Mouse (Mus musculus) kidney, embryonic 15.5 days (tissue): ENCODE measurements around the gene Aunip. TPM values are rescaled to one million over a fixed set of nuclear protein-coding genes. Genes with fewer than 3 reads are reported as not detected.
"Not testable (repeated sequence)": the region's sequence is repeated elsewhere in the genome, so short reads cannot be mapped to it uniquely, and the experiment has no call there.

Experiments
- ATAC-seq: fragments of 200-750 bp; cut with Nextera tagmentation; replicated peaks from 2 replicates; pipeline ENCODE4 v1.8.0; 2017; ENCODE audit warnings: moderate TSS enrichment; ENCODE audit not compliant: low FRiP score
- H3K27ac ChIP-seq: fragments of 300-500 bp; sonication (generic); 2 replicates; pipeline ENCODE4 v1.5.1; 2015; ENCODE audit warnings: mild to moderate bottlenecking, inconsistent platforms
- H3K27me3 ChIP-seq: fragments of 300-500 bp; sonication (generic); 2 replicates; pipeline ENCODE4 v1.6.1; 2015; ENCODE audit warnings: inconsistent platforms
- H3K36me3 ChIP-seq: fragments of 300-500 bp; sonication (generic); 2 replicates; pipeline ENCODE4 v1.6.1; 2015; ENCODE audit warnings: inconsistent platforms
- H3K4me1 ChIP-seq: fragments of 300-500 bp; sonication (generic); 2 replicates; pipeline ENCODE4 v1.6.1; 2015; ENCODE audit warnings: inconsistent platforms
- H3K4me2 ChIP-seq: fragments of 300-500 bp; sonication (generic); 2 replicates; pipeline ENCODE4 v1.6.1; 2015; ENCODE audit warnings: moderate library complexity, mild to moderate bottlenecking, inconsistent platforms
- H3K4me3 ChIP-seq: fragments of 300-500 bp; sonication (generic); replicated peaks from 2 replicates; pipeline ENCODE4 v1.5.1; 2015; ENCODE audit warnings: mild to moderate bottlenecking, inconsistent platforms
- H3K9ac ChIP-seq: fragments of 300-500 bp; sonication (generic); 2 replicates; pipeline ENCODE4 v1.6.1; 2015; ENCODE audit warnings: mild to moderate bottlenecking, inconsistent platforms
- H3K9me3 ChIP-seq: fragments of 300-500 bp; sonication (generic); replicated peaks from 2 replicates; pipeline ENCODE4 v1.6.1; 2016; ENCODE audit warnings: inconsistent platforms
- WGBS: fragments of 180-500 bp; shearing (Covaris S2); methylation state at CpG from one replicate; pipeline ENCODE4 v1.1.7; 2015; ENCODE audit warnings: mixed read lengths; 5-methylcytosine and 5-hydroxymethylcytosine counted together
- polyA plus RNA-seq: library from polyadenylated mRNA; unstranded; fragments of >200 nt; fragmentation: Nextera tagmentation; extraction: Ambion mirVana; gene quantifications from 2 replicates; pipeline ENCODE4 v1.2.1, GENCODE M21; 2015

Gene Aunip
- polyA plus RNA-seq, 1 experiment from 2014 or later = 17.8 TPM

GRCm38 (mm10) chr4:134489986-134490665, 20.7 kb upstream of the Aunip start:
- Histone ChIP-seq H3K27me3 (no peaks in the 10 kb centered on the region), H3K9me3 (no peaks in the 10 kb centered on the region), H3K4me1 (peaks cover 6% of the 10 kb centered on the region), H3K4me2 (no peak overlapping the region), H3K36me3 (no peaks in the 10 kb centered on the region), H3K9ac (no peak overlapping the region), H3K27ac (no peak overlapping the region), H3K4me3 (no peak overlapping the region)
- 78% methylated on average over 11 of the region's 11 CpGs for WGBS
- ATAC-seq = no peak

GRCm38 (mm10) chr4:134491716-134492115, 19.1 kb upstream of the Aunip start:
- Histone ChIP-seq H3K4me2 (no peak overlapping the region), H3K36me3 (no peaks in the 10 kb centered on the region), H3K27ac (no peak overlapping the region), H3K27me3 (no peaks in the 10 kb centered on the region), H3K9me3 (no peaks in the 10 kb centered on the region), H3K4me3 (no peak overlapping the region), H3K9ac (no peak overlapping the region), H3K4me1 (peaks cover 20% of the 10 kb centered on the region)
- ATAC-seq = no peak; the same call in 1 of the 2 replicates
- WGBS = 63% methylated on average over 6 of the region's 6 CpGs

GRCm38 (mm10) chr4:134494161-134494560, 16.6 kb upstream of the Aunip start:
- 89% methylated on average over 6 of the region's 6 CpGs for WGBS
- peaks cover 33% of the 10 kb centered on the region for H3K4me1 ChIP-seq

GRCm38 (mm10) chr4:134494780-134495545, 15.8 kb upstream of the Aunip start:
- no peaks in the 10 kb centered on the region for H3K27me3 ChIP-seq
- no peak for ATAC-seq
- H3K4me2 ChIP-seq = no peak overlapping the region
- H3K9me3 ChIP-seq = no peaks in the 10 kb centered on the region
- H3K4me1 ChIP-seq = peaks cover 33% of the 10 kb centered on the region
- no peaks in the 10 kb centered on the region for H3K36me3 ChIP-seq
- H3K4me3 ChIP-seq = no peak overlapping the region
- H3K9ac ChIP-seq = no peak overlapping the region
- 58% methylated on average over 16 of the region's 16 CpGs for WGBS
- peak overlapping the region; percentile 34; the same call in 1 of the 2 replicates for H3K27ac ChIP-seq

More at GRCm38 (mm10) chr4:134494161-134494560, 16.6 kb upstream of the Aunip start:
- H3K9ac ChIP-seq, H3K4me2 ChIP-seq, H3K4me3 ChIP-seq, ATAC-seq, H3K27ac ChIP-seq, H3K9me3 ChIP-seq, H3K27me3 ChIP-seq, H3K36me3 ChIP-seq: not testable (repeated sequence)

- no peak overlapping the region for H3K9ac ChIP-seq
Observed at GRCm38 (mm10) chr4:134495546-134495923, 15.3 kb upstream of the Aunip start.

GRCm38 (mm10) chr4:134496595-134497210, 14.1 kb upstream of the Aunip start, which contains the start of gene Paqr7:
TSS of gene Paqr7 (plus strand) at chr4:134496697.
- H3K9ac ChIP-seq = peak within 1 kb of the TSS; percentile 66
- WGBS = 6% methylated on average over 35 of the region's 35 CpGs
- H3K9me3 ChIP-seq = no peaks in the 10 kb centered on the region
- H3K4me2 ChIP-seq = peak within 1 kb of the TSS; percentile 99
- H3K36me3 ChIP-seq = no peaks in the 10 kb centered on the region
- peak; percentile 66 for ATAC-seq
- H3K4me1 ChIP-seq = peaks cover 33% of the 10 kb centered on the region
- H3K4me3 ChIP-seq = peak within 1 kb of the TSS; percentile 57
- peak within 1 kb of the TSS; percentile 66 for H3K27ac ChIP-seq
- H3K27me3 ChIP-seq = no peaks in the 10 kb centered on the region

More at GRCm38 (mm10) chr4:134495546-134495923, 15.3 kb upstream of the Aunip start:
- Histone ChIP-seq H3K27ac (0 out of 2 replicates have a peak overlapping the region, but pooled peaks have one; percentile 34), H3K4me2 (no peak overlapping the region), H3K27me3 (no peaks in the 10 kb centered on the region), H3K4me3 (no peak overlapping the region), H3K4me1 (peaks cover 33% of the 10 kb centered on the region), H3K36me3 (no peaks in the 10 kb centered on the region), H3K9me3 (no peaks in the 10 kb centered on the region)
- ATAC-seq = no peak
- WGBS = 63% methylated on average over 5 of the region's 5 CpGs

- Histone ChIP-seq H3K9me3 (no peaks in the 10 kb centered on the region), H3K9ac (peak overlapping the region; percentile 66), H3K36me3 (no peaks in the 10 kb centered on the region), H3K27ac (peak overlapping the region; percentile 66; the same call in 1 of the 2 replicates), H3K4me3 (peak overlapping the region; percentile 57), H3K27me3 (no peaks in the 10 kb centered on the region), H3K4me2 (peak overlapping the region; percentile 99), H3K4me1 (peaks cover 33% of the 10 kb centered on the region)
- WGBS = 13% methylated on average over 6 of the region's 6 CpGs
- ATAC-seq = no peak
Observed at GRCm38 (mm10) chr4:134497223-134497622, 13.6 kb upstream of the Aunip start.

- Histone ChIP-seq H3K4me2 (0 out of 2 replicates have a peak overlapping the region, but pooled peaks have one; percentile 99), H3K9me3 (no peaks in the 10 kb centered on the region), H3K36me3 (no peaks in the 10 kb centered on the region), H3K4me3 (no peak overlapping the region), H3K4me1 (peaks cover 33% of the 10 kb centered on the region), H3K27ac (no peak overlapping the region), H3K27me3 (no peaks in the 10 kb centered on the region), H3K9ac (no peak overlapping the region)
- no peak for ATAC-seq
- 77% methylated on average over 12 of the region's 12 CpGs for WGBS
Observed at GRCm38 (mm10) chr4:134497986-134498731, 12.6 kb upstream of the Aunip start.

GRCm38 (mm10) chr4:134498983-134499382, 11.8 kb upstream of the Aunip start:
- H3K36me3 ChIP-seq, H3K27me3 ChIP-seq, H3K27ac ChIP-seq, ATAC-seq, H3K9me3 ChIP-seq, H3K4me3 ChIP-seq, H3K4me2 ChIP-seq, H3K9ac ChIP-seq: not testable (repeated sequence)
- peaks cover 33% of the 10 kb centered on the region for H3K4me1 ChIP-seq
- 86% methylated on average over 6 of the region's 6 CpGs for WGBS

GRCm38 (mm10) chr4:134501095-134501494, 9.7 kb upstream of the Aunip start:
- Histone ChIP-seq H3K36me3 (no peaks in the 10 kb centered on the region), H3K4me3 (no peak overlapping the region), H3K27me3 (no peaks in the 10 kb centered on the region), H3K4me1 (peaks cover 18% of the 10 kb centered on the region), H3K9ac (no peak overlapping the region), H3K9me3 (no peaks in the 10 kb centered on the region), H3K4me2 (no peak overlapping the region), H3K27ac (no peak overlapping the region)
- 96% methylated on average over 6 of the region's 6 CpGs for WGBS
- no peak for ATAC-seq

- Histone ChIP-seq H3K4me3 (no peak overlapping the region), H3K27me3 (no peaks in the 10 kb centered on the region), H3K4me1 (no peaks in the 10 kb centered on the region), H3K4me2 (no peak overlapping the region), H3K27ac (no peak overlapping the region), H3K9ac (no peak overlapping the region), H3K36me3 (no peaks in the 10 kb centered on the region), H3K9me3 (no peaks in the 10 kb centered on the region)
- no peak for ATAC-seq
- WGBS = 75% methylated on average over 4 of the region's 4 CpGs
Observed at GRCm38 (mm10) chr4:134503686-134504357, 7.0 kb upstream of the Aunip start.
